Mouse (Mus musculus): ENCODE results near the gene Stambpl1. TPM values are rescaled to one million over a fixed set of nuclear protein-coding genes. Genes with fewer than 3 reads are reported as not detected.
"Not testable (repeated sequence)": the region's sequence is repeated elsewhere in the genome, so short reads cannot be mapped to it uniquely, and the experiment has no call there.

Gene Stambpl1
- polyA plus RNA-seq, 1 experiment from 2014 or later: 1.6 TPM

- Histone ChIP-seq H3K36me3 (ENCODE audit: control insufficient read depth, insufficient read depth, low read length) (no peaks in the 10 kb centered on the region), H3K9me3 (ENCODE audit: control insufficient read depth, low read length) (no peaks in the 10 kb centered on the region), H3K4me3 (ENCODE audit: low read depth, low read length) (no peak overlapping the region), H3K9ac (ENCODE audit: low read length) (no peak overlapping the region), H3K27me3 (ENCODE audit: control insufficient read depth, insufficient read depth, low read length) (peaks cover 17% of the 10 kb centered on the region), H3K4me1 (ENCODE audit: control insufficient read depth, insufficient read depth, low read length) (peaks cover 9% of the 10 kb centered on the region), H3K4me2 (0 out of 2 replicates have a peak overlapping the region, but pooled peaks have one; percentile 96), H3K27ac (ENCODE audit: low read depth, low read length) (no peak overlapping the region)
- 37% methylated on average over 9 of the region's 9 CpGs for WGBS
- no peak for ATAC-seq (ENCODE audit: low FRiP score)
- DNase-seq (ENCODE audit: low spot score, missing footprints): no peak
Observed at GRCm38 (mm10) chr19:34193683-34194082, 1.7 kb downstream of the Stambpl1 start.

- DNase-seq (ENCODE audit: low spot score, missing footprints) (no peak), ATAC-seq (ENCODE audit: low FRiP score) (no peak)
- Histone ChIP-seq H3K9ac (ENCODE audit: low read length) (no peak overlapping the region), H3K36me3 (ENCODE audit: control insufficient read depth, insufficient read depth, low read length) (no peaks in the 10 kb centered on the region), H3K4me1 (ENCODE audit: control insufficient read depth, insufficient read depth, low read length) (peaks cover 9% of the 10 kb centered on the region), H3K27me3 (ENCODE audit: control insufficient read depth, insufficient read depth, low read length) (peaks cover 17% of the 10 kb centered on the region), H3K27ac (ENCODE audit: low read depth, low read length) (no peak overlapping the region), H3K9me3 (ENCODE audit: control insufficient read depth, low read length) (no peaks in the 10 kb centered on the region), H3K4me2 (no peak overlapping the region), H3K4me3 (ENCODE audit: low read depth, low read length) (no peak overlapping the region)
- WGBS: 77% methylated on average over 6 of the region's 6 CpGs
Observed at GRCm38 (mm10) chr19:34194132-34194745, 2.2 kb downstream of the Stambpl1 start.

DNA sequence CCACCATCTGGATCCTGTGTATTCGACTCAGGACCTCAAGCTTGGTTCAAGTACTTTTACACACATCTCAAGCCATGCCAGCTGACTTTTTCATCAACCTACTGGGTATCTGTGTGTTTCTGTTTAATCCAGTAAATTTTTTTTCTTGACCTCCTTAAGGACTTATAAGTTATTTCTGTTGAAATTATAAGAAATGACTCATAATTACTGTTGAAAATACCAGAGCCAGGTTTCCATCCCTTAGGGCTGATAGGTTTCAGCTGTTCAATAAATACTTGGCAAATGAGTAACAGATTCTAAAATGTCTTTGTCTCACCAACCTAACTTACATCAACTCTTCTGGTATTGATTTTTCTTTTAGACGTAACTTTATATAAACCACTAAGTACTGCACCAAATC is 3.0 kb downstream of the Stambpl1 start:
- peak; percentile 61 for DNase-seq (ENCODE audit: low spot score, missing footprints)
- no peak overlapping the region for H3K4me2 ChIP-seq

GRCm38 (mm10) chr19:34198066-34198465 is 6.0 kb downstream of the Stambpl1 start:
- WGBS: 95% methylated on average over 1 of the region's 1 CpGs
- Histone ChIP-seq H3K36me3 (ENCODE audit: control insufficient read depth, insufficient read depth, low read length) (no peaks in the 10 kb centered on the region), H3K9ac (ENCODE audit: low read length) (no peak overlapping the region), H3K4me2 (no peak overlapping the region), H3K4me3 (ENCODE audit: low read depth, low read length) (no peak overlapping the region), H3K9me3 (ENCODE audit: control insufficient read depth, low read length) (no peaks in the 10 kb centered on the region), H3K27ac (ENCODE audit: low read depth, low read length) (no peak overlapping the region), H3K27me3 (ENCODE audit: control insufficient read depth, insufficient read depth, low read length) (peaks cover 5% of the 10 kb centered on the region; the same call in 1 of the 2 replicates), H3K4me1 (ENCODE audit: control insufficient read depth, insufficient read depth, low read length) (peaks cover 2% of the 10 kb centered on the region; the same call in 1 of the 2 replicates)
- ATAC-seq (ENCODE audit: low FRiP score) (no peak), DNase-seq (ENCODE audit: low spot score, missing footprints) (peak; percentile 45)

More for the DNA sequence above, 3.0 kb downstream of the Stambpl1 start:
- no peak overlapping the region for H3K4me3 ChIP-seq (ENCODE audit: low read depth, low read length)
- H3K9me3 ChIP-seq (ENCODE audit: control insufficient read depth, low read length): no peaks in the 10 kb centered on the region
- 81% methylated on average over 2 of the region's 2 CpGs for WGBS
- peaks cover 9% of the 10 kb centered on the region for H3K4me1 ChIP-seq (ENCODE audit: control insufficient read depth, insufficient read depth, low read length)
- no peak overlapping the region for H3K9ac ChIP-seq (ENCODE audit: low read length)
- H3K36me3 ChIP-seq (ENCODE audit: control insufficient read depth, insufficient read depth, low read length): no peaks in the 10 kb centered on the region
- H3K27me3 ChIP-seq (ENCODE audit: control insufficient read depth, insufficient read depth, low read length): peaks cover 13% of the 10 kb centered on the region
- no peak overlapping the region for H3K27ac ChIP-seq (ENCODE audit: low read depth, low read length)
- ATAC-seq (ENCODE audit: low FRiP score): no peak

DNA sequence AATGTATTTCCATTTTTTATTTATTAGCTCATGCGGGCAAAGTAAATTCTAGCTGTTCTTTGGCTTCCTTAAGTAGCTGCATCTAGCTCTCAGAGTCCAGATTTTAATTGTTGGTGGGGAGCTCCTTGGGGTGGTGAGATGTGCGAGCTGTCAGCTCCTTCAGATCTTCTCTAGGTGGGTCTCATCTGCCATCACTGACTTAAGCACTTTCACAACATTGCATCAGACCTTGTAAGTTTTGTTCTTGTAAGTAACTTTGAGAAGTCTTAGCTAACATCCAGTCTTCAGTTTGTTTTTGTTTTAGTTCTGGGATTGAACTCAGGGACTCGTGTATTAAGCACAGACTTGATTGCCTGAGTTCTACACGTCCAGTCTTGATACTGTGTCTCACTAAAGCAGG is 6.9 kb downstream of the Stambpl1 start:
- Histone ChIP-seq H3K36me3 (ENCODE audit: control insufficient read depth, insufficient read depth, low read length) (no peaks in the 10 kb centered on the region), H3K4me1 (ENCODE audit: control insufficient read depth, insufficient read depth, low read length) (no peaks in the 10 kb centered on the region), H3K27ac (ENCODE audit: low read depth, low read length) (no peak overlapping the region), H3K9me3 (ENCODE audit: control insufficient read depth, low read length) (no peaks in the 10 kb centered on the region), H3K4me3 (ENCODE audit: low read depth, low read length) (no peak overlapping the region), H3K9ac (ENCODE audit: low read length) (no peak overlapping the region), H3K27me3 (ENCODE audit: control insufficient read depth, insufficient read depth, low read length) (peaks cover under 1% of the 10 kb centered on the region; the same call in 1 of the 2 replicates), H3K4me2 (no peak overlapping the region)
- no peak for ATAC-seq (ENCODE audit: low FRiP score)
- peak; percentile 81 for DNase-seq (ENCODE audit: low spot score, missing footprints)
- 89% methylated on average over 4 of the region's 4 CpGs for WGBS

- H3K4me3 ChIP-seq (ENCODE audit: low read depth, low read length): no peak overlapping the region
- DNase-seq (ENCODE audit: low spot score, missing footprints): no peak
- no peaks in the 10 kb centered on the region for H3K36me3 ChIP-seq (ENCODE audit: control insufficient read depth, insufficient read depth, low read length)
- no peak overlapping the region for H3K9ac ChIP-seq (ENCODE audit: low read length)
- no peaks in the 10 kb centered on the region for H3K4me1 ChIP-seq (ENCODE audit: control insufficient read depth, insufficient read depth, low read length)
- H3K9me3 ChIP-seq (ENCODE audit: control insufficient read depth, low read length): no peaks in the 10 kb centered on the region
- H3K27me3 ChIP-seq (ENCODE audit: control insufficient read depth, insufficient read depth, low read length): no peaks in the 10 kb centered on the region; the same call in 1 of the 2 replicates
- WGBS: 76% methylated on average over 2 of the region's 2 CpGs
- no peak overlapping the region for H3K4me2 ChIP-seq
- H3K27ac ChIP-seq (ENCODE audit: low read depth, low read length): no peak overlapping the region
- no peak for ATAC-seq (ENCODE audit: low FRiP score)
Observed at GRCm38 (mm10) chr19:34199488-34199887, 7.5 kb downstream of the Stambpl1 start.

DNA sequence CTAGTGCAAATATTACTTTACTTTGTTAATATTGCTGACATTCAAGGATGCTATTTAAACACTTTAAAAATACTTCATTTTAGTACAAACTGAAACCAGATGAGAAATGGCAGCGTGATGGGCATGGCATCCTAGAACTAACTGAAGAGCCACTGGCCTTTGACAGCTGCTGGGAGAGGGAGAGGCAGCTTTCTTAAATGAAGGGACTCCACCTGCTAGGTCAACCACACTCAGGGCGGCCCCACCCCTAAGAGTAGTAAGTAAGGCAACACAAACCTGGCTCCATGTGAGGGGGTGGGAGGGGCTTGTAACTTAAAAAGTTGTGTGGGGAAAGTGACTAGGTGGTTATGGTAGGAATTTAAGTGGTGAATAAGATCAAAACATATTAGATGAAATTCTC is 10.6 kb downstream of the Stambpl1 start:
- DNase-seq (ENCODE audit: low spot score, missing footprints) (no peak), ATAC-seq (ENCODE audit: low FRiP score) (no peak)
- H3K27me3 ChIP-seq (ENCODE audit: control insufficient read depth, insufficient read depth, low read length): no peaks in the 10 kb centered on the region
- H3K27ac ChIP-seq (ENCODE audit: low read depth, low read length): no peak overlapping the region
- no peaks in the 10 kb centered on the region for H3K4me1 ChIP-seq (ENCODE audit: control insufficient read depth, insufficient read depth, low read length)
- no peaks in the 10 kb centered on the region for H3K9me3 ChIP-seq (ENCODE audit: control insufficient read depth, low read length)
- H3K4me3 ChIP-seq (ENCODE audit: low read depth, low read length): no peak overlapping the region
- H3K9ac ChIP-seq (ENCODE audit: low read length): no peak overlapping the region
- H3K36me3 ChIP-seq (ENCODE audit: control insufficient read depth, insufficient read depth, low read length): no peaks in the 10 kb centered on the region
- whole genome bisulfite sequencing: 83% methylated on average over 2 of the region's 2 CpGs
- H3K4me2 ChIP-seq: no peak overlapping the region

GRCm38 (mm10) chr19:34206128-34206527 is 14.1 kb downstream of the Stambpl1 start:
- not testable (repeated sequence) for H3K27ac ChIP-seq (ENCODE audit: low read depth, low read length); H3K27me3 ChIP-seq (ENCODE audit: control insufficient read depth, insufficient read depth, low read length); H3K4me2 ChIP-seq; DNase-seq (ENCODE audit: low spot score, missing footprints); ATAC-seq (ENCODE audit: low FRiP score); H3K4me3 ChIP-seq (ENCODE audit: low read depth, low read length); H3K4me1 ChIP-seq (ENCODE audit: control insufficient read depth, insufficient read depth, low read length); H3K9ac ChIP-seq (ENCODE audit: low read length); H3K9me3 ChIP-seq (ENCODE audit: control insufficient read depth, low read length); H3K36me3 ChIP-seq (ENCODE audit: control insufficient read depth, insufficient read depth, low read length)
- WGBS: 83% methylated on average over 3 of the region's 4 CpGs

- Histone ChIP-seq H3K27me3 (ENCODE audit: control insufficient read depth, insufficient read depth, low read length) (no peaks in the 10 kb centered on the region), H3K4me3 (ENCODE audit: low read depth, low read length) (no peak overlapping the region), H3K9me3 (ENCODE audit: control insufficient read depth, low read length) (no peaks in the 10 kb centered on the region), H3K4me1 (ENCODE audit: control insufficient read depth, insufficient read depth, low read length) (no peaks in the 10 kb centered on the region), H3K27ac (ENCODE audit: low read depth, low read length) (no peak overlapping the region), H3K4me2 (no peak overlapping the region), H3K9ac (ENCODE audit: low read length) (no peak overlapping the region), H3K36me3 (ENCODE audit: control insufficient read depth, insufficient read depth, low read length) (no peaks in the 10 kb centered on the region)
- WGBS: 91% methylated on average over 8 of the region's 8 CpGs
- ATAC-seq (ENCODE audit: low FRiP score) (no peak), DNase-seq (ENCODE audit: low spot score, missing footprints) (peak; percentile 44)
Observed at GRCm38 (mm10) chr19:34206760-34207440, 14.9 kb downstream of the Stambpl1 start.
